Mouse (Mus musculus) embryonic facial prominence, embryonic 12.5 days (tissue): ENCODE results near the gene Ergic2. TPM values are rescaled to one million over a fixed set of nuclear protein-coding genes. Genes with fewer than 3 reads are reported as not detected.
"Not testable (repeated sequence)": the region's sequence is repeated elsewhere in the genome, so short reads cannot be mapped to it uniquely, and the experiment has no call there.

Experiments used
- ATAC-seq: fragments of 200-750 bp; cut with Nextera tagmentation; 2 replicates; pipeline ENCODE4 v1.8.0; 2017; ENCODE audit not compliant: insufficient number of reproducible peaks, insufficient read depth, low FRiP score, low TSS enrichment
- H3K27ac ChIP-seq: fragments of 300-500 bp; sonication (generic); 2 replicates; pipeline ENCODE4 v1.5.1; 2016; ENCODE audit warnings: mild to moderate bottlenecking
- H3K27me3 ChIP-seq: fragments of 300-500 bp; sonication (generic); 2 replicates; pipeline ENCODE4 v1.6.1; 2016; ENCODE audit warnings: mild to moderate bottlenecking, moderate library complexity
- H3K36me3 ChIP-seq: fragments of 300-500 bp; sonication (generic); 2 replicates; pipeline ENCODE4 v1.6.1; 2016; ENCODE audit warnings: mild to moderate bottlenecking
- H3K4me1 ChIP-seq: fragments of 300-500 bp; sonication (generic); 2 replicates; pipeline ENCODE4 v1.6.1; 2016
- H3K4me2 ChIP-seq: fragments of 300-500 bp; sonication (generic); replicated peaks from 2 replicates; pipeline ENCODE4 v1.6.1; 2016; ENCODE audit warnings: mild to moderate bottlenecking, moderate library complexity
- H3K4me3 ChIP-seq: fragments of 300-500 bp; sonication (generic); 2 replicates; pipeline ENCODE4 v1.5.1; 2016; ENCODE audit warnings: mild to moderate bottlenecking
- H3K9ac ChIP-seq: fragments of 300-500 bp; sonication (generic); 2 replicates; pipeline ENCODE4 v1.6.1; 2016; ENCODE audit warnings: mild to moderate bottlenecking, moderate library complexity
- H3K9me3 ChIP-seq: fragments of 300-500 bp; sonication (generic); 2 replicates; pipeline ENCODE4 v1.6.1; 2016; ENCODE audit warnings: mild to moderate bottlenecking, moderate library complexity
- WGBS: fragments of 180-500 bp; shearing (Covaris S2); methylation state at CpG from one replicate; pipeline ENCODE4 v1.1.7; 2016; 5-methylcytosine and 5-hydroxymethylcytosine counted together
- polyA plus RNA-seq: library from polyadenylated mRNA; unstranded; fragments of >200 nt; fragmentation: Nextera tagmentation; extraction: Ambion mirVana; gene quantifications from 2 replicates; pipeline ENCODE4 v1.2.1, GENCODE M21; 2016

Gene Ergic2
- polyA plus RNA-seq, 1 experiment from 2014 or later = 221 TPM

DNA sequence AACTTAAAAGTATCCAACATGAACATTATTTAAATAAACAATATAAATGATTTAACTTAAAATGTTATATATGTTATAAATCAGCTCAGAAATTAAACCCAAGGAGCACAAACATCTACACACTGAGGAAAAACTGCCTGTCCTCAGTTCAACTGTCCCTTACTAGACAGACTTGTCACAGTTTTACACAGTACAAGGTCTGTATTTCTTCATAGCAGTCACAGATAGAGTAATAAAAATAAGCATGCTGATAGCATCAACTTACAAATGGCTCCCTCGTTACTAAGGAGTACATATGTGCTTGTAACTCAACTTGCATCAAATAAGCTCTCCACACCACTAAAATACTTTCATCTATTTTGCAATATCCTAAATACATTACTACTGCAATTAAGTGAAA is 7.0 kb downstream of the Ergic2 start:
- H3K27ac ChIP-seq = no peak overlapping the region
- H3K27me3 ChIP-seq = no peaks in the 10 kb centered on the region
- no peak overlapping the region for H3K4me3 ChIP-seq
- no peak overlapping the region for H3K4me2 ChIP-seq
- 92% methylated on average over 1 of the region's 1 CpGs for WGBS
- no peak for ATAC-seq
- no peaks in the 10 kb centered on the region for H3K9me3 ChIP-seq
- H3K9ac ChIP-seq = no peak overlapping the region
- H3K36me3 ChIP-seq = peaks cover 37% of the 10 kb centered on the region
- H3K4me1 ChIP-seq = no peaks in the 10 kb centered on the region

DNA sequence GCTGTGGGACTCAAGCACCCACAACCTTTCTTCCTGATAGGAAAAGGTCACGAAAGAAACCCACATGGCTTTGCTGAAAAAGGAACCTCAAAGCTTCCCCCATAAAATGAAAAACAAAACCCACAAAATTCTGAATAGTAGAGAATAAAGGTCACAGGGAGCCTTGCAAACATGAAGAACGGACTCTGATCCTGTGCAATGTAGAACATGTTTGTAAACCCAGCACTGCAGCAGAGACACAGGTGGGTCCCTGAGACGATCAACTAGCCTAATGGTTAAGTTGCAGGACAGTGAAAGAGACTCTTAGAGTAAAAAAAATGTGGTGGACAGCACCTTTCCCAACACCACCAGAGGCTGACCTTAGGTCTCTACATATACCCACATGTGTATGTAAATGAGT is 12.4 kb downstream of the Ergic2 start:
- no peak overlapping the region for H3K4me2 ChIP-seq
- no peaks in the 10 kb centered on the region for H3K9me3 ChIP-seq
- ATAC-seq = no peak
- no peaks in the 10 kb centered on the region for H3K4me1 ChIP-seq
- H3K36me3 ChIP-seq = peaks cover 51% of the 10 kb centered on the region
- H3K27ac ChIP-seq = no peak overlapping the region
- H3K9ac ChIP-seq = no peak overlapping the region
- H3K4me3 ChIP-seq = no peak overlapping the region
- H3K27me3 ChIP-seq = no peaks in the 10 kb centered on the region
- WGBS = 96% methylated on average over 3 of the region's 3 CpGs

- H3K9ac ChIP-seq = no peak overlapping the region
- 85% methylated on average over 2 of the region's 2 CpGs for WGBS
- no peak overlapping the region for H3K4me3 ChIP-seq
- H3K4me1 ChIP-seq = no peaks in the 10 kb centered on the region
- H3K36me3 ChIP-seq = peaks cover 55% of the 10 kb centered on the region
- H3K27ac ChIP-seq = no peak overlapping the region
- no peak for ATAC-seq
- no peak overlapping the region for H3K4me2 ChIP-seq
- H3K27me3 ChIP-seq = no peaks in the 10 kb centered on the region
- H3K9me3 ChIP-seq = no peaks in the 10 kb centered on the region
Measured at GRCm38 (mm10) chr6:148199177-148199576, 13.0 kb downstream of the Ergic2 start.

GRCm38 (mm10) chr6:148193972-148194701 is 18.0 kb downstream of the Ergic2 start:
- Histone ChIP-seq H3K4me3 (no peak overlapping the region), H3K4me2 (no peak overlapping the region), H3K36me3 (peaks cover 43% of the 10 kb centered on the region), H3K27ac (no peak overlapping the region), H3K9me3 (no peaks in the 10 kb centered on the region), H3K4me1 (no peaks in the 10 kb centered on the region), H3K9ac (no peak overlapping the region), H3K27me3 (no peaks in the 10 kb centered on the region)
- WGBS = 86% methylated on average over 6 of the region's 6 CpGs
- ATAC-seq = no peak

DNA sequence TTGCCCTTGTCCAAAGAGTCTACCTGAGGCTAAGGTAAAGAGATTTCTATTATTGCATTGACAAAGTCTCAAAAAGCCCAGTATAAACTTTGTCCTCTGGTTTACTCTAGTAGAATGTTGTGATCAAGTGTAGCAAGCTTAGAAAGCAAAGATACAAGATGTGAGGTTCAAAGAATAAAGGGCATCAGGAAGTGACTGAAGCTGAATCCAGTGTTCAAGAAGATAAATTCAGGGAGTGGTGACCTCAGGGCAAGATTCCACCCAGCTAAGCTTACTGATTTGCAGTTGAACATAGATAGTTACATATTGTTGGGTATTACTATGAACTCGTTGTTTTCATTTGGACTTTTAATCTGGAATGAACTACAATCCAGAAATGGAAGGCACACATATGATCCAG is 26.5 kb downstream of the Ergic2 start:
- ATAC-seq = no peak
- 92% methylated on average over 1 of the region's 1 CpGs for WGBS

GRCm38 (mm10) chr6:148172904-148173303 is 39.3 kb downstream of the Ergic2 start:
- Histone ChIP-seq H3K27me3 (no peaks in the 10 kb centered on the region), H3K4me2 (no peak overlapping the region), H3K9ac (no peak overlapping the region), H3K36me3 (no peaks in the 10 kb centered on the region), H3K4me1 (no peaks in the 10 kb centered on the region), H3K4me3 (no peak overlapping the region), H3K9me3 (no peaks in the 10 kb centered on the region), H3K27ac (no peak overlapping the region)
- ATAC-seq = no peak
- 88% methylated on average over 3 of the region's 3 CpGs for WGBS

More for the DNA sequence above, 26.5 kb downstream of the Ergic2 start:
- H3K4me2 ChIP-seq = no peak overlapping the region
- no peaks in the 10 kb centered on the region for H3K4me1 ChIP-seq
- H3K36me3 ChIP-seq = peaks cover 64% of the 10 kb centered on the region
- H3K9ac ChIP-seq = no peak overlapping the region
- no peaks in the 10 kb centered on the region for H3K9me3 ChIP-seq
- H3K4me3 ChIP-seq = no peak overlapping the region
- no peak overlapping the region for H3K27ac ChIP-seq
- H3K27me3 ChIP-seq = no peaks in the 10 kb centered on the region

GRCm38 (mm10) chr6:148152305-148152704 is 59.9 kb downstream of the Ergic2 start:
- not testable (repeated sequence) for H3K4me1 ChIP-seq, H3K36me3 ChIP-seq, H3K9ac ChIP-seq, H3K27ac ChIP-seq, H3K27me3 ChIP-seq, H3K4me2 ChIP-seq, H3K4me3 ChIP-seq, ATAC-seq, H3K9me3 ChIP-seq
- WGBS = 57% methylated on average over 4 of the region's 4 CpGs

- Histone ChIP-seq H3K4me1 (no peaks in the 10 kb centered on the region), H3K9me3 (no peaks in the 10 kb centered on the region; the same call in 1 of the 2 replicates), H3K36me3 (no peaks in the 10 kb centered on the region), H3K27ac (no peak overlapping the region), H3K9ac (no peak overlapping the region), H3K27me3 (no peaks in the 10 kb centered on the region), H3K4me2 (no peak overlapping the region), H3K4me3 (no peak overlapping the region)
- no peak for ATAC-seq
- WGBS = 82% methylated on average over 1 of the region's 1 CpGs
Measured at GRCm38 (mm10) chr6:148142421-148142820, 69.8 kb downstream of the Ergic2 start.

DNA sequence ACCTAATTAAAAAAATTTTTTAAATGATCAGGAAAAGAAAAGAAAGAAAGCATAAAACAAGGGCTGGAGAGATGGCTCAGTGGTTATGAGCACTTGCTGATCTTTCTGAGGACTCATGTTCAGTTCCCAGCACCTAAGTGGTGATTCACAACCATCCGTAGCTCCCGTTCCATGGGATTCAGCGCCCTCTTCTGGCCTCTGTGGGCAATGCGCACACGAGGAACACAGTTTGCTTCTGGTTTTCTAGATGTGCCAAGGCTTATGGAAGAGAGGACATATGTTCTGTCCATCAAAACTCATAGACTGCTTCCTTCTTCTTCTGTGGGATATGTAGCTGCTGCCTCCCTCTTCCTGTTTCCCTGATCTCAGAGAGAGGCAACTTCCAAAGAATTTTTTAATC is 70.3 kb downstream of the Ergic2 start:
- no peaks in the 10 kb centered on the region; the same call in 1 of the 2 replicates for H3K9me3 ChIP-seq
- H3K4me1 ChIP-seq = no peaks in the 10 kb centered on the region
- H3K27me3 ChIP-seq = no peaks in the 10 kb centered on the region
- no peak for ATAC-seq
- H3K4me3 ChIP-seq = no peak overlapping the region
- WGBS = 79% methylated on average over 5 of the region's 5 CpGs
- H3K9ac ChIP-seq = no peak overlapping the region
- H3K27ac ChIP-seq = no peak overlapping the region
- H3K4me2 ChIP-seq = no peak overlapping the region
- no peaks in the 10 kb centered on the region for H3K36me3 ChIP-seq

- H3K9ac ChIP-seq = no peak overlapping the region
- no peaks in the 10 kb centered on the region for H3K36me3 ChIP-seq
- H3K4me1 ChIP-seq = no peaks in the 10 kb centered on the region
- WGBS = 87% methylated on average over 6 of the region's 6 CpGs
- no peak overlapping the region for H3K4me3 ChIP-seq
- no peak overlapping the region for H3K27ac ChIP-seq
- H3K27me3 ChIP-seq = no peaks in the 10 kb centered on the region
- no peak for ATAC-seq
- H3K4me2 ChIP-seq = no peak overlapping the region
- H3K9me3 ChIP-seq = no peaks in the 10 kb centered on the region; the same call in 1 of the 2 replicates
Measured at GRCm38 (mm10) chr6:148139288-148139995, 72.7 kb downstream of the Ergic2 start.

DNA sequence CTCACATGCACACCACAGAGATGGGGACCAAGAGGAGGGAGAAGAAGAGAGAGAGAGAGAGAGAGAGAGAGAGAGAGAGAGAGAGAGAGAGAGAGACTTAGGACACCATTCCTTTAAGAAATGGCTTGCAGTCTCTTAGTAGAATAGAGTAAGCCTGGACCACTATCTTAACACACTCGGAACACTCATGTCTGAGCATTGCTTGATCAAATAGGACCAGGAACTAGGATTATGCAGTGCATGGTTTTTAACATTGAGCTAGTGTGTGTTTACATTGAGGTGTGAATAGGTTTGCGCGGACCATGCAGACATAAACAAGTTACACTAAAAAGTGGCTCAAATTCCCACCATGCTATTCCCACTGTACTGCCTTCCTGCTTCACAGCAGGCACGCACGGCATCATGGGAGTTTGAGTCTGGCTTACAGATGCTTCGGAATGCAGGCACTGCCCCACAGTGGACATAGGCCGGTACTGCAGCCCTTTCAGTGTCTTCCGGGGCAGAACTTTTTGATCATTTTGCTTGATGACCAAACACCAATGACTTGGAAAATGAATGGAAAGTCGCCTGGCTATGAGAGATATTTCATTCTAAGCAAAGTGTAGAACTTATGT is 76.3 kb downstream of the Ergic2 start:
- Histone ChIP-seq H3K36me3 (no peaks in the 10 kb centered on the region), H3K4me2 (no peak overlapping the region), H3K9me3 (no peaks in the 10 kb centered on the region), H3K9ac (no peak overlapping the region), H3K27me3 (no peaks in the 10 kb centered on the region), H3K4me3 (no peak overlapping the region), H3K4me1 (no peaks in the 10 kb centered on the region), H3K27ac (no peak overlapping the region)
- WGBS = 24% methylated on average over 9 of the region's 9 CpGs
- 0 out of 2 replicates have a peak, but pooled peaks have one; percentile 56 for ATAC-seq

DNA sequence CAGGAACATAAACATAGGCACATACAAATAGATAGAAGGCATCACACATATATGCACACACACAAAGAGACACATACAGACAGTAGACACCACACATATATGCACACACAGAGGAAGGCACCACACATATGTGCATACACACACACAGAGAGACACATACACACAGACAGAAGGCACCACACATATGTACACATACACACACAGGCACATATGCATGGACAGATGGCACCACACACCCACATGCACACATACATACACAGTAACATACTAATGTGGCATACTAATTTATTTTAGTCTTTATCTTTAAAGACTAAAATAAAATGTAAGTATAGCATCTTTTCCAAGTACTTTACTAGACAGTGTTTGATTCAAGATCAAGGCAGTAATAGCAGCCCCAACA is 78.6 kb downstream of the Ergic2 start:
- Histone ChIP-seq H3K9me3 (no peaks in the 10 kb centered on the region), H3K4me1 (no peaks in the 10 kb centered on the region), H3K4me3 (no peak overlapping the region), H3K27me3 (no peaks in the 10 kb centered on the region), H3K27ac (no peak overlapping the region), H3K9ac (no peak overlapping the region), H3K36me3 (no peaks in the 10 kb centered on the region), H3K4me2 (no peak overlapping the region)
- ATAC-seq = no peak
